Mouse (Mus musculus): ENCODE results near the gene Traf3ip1. TPM values are rescaled to one million over a fixed set of nuclear protein-coding genes. Genes with fewer than 3 reads are reported as not detected.
A peak's percentile ranks its signal among the peaks of the same experiment; 100 is the strongest.

The Traf3ip1 gene
- polyA plus RNA-seq (2015; fragmentation: Nextera tagmentation; extraction: Ambion mirVana), result 11.0 and 11.5 TPM in 2 replicates

GRCm38 (mm10) chr1:91494457-91495140 lies at the start of gene Traf3ip1:
TSS of gene Traf3ip1 (plus strand) at chr1:91494647.
- H3K4me1 ChIP-seq, result peaks cover 16% of the 10 kb centered on the region
- H3K36me3 ChIP-seq, result 0 out of 2 replicates have a peak, but pooled peaks cover 1% of the 10 kb centered on the region
- WGBS, result under 1% methylated on average over 79 of the region's 79 CpGs
- peak within 1 kb of the TSS; percentile 87 for H3K4me2 ChIP-seq
- peak within 1 kb of the TSS; percentile 75 for H3K4me3 ChIP-seq
- H3K9ac ChIP-seq, result peak within 1 kb of the TSS; percentile 65
- H3K27me3 ChIP-seq, result no peaks in the 10 kb centered on the region
- H3K27ac ChIP-seq, result no peak within 1 kb of the TSS
- peak; percentile 97 for ATAC-seq (ENCODE audit: borderline replicate concordance, extremely low read depth, low FRiP score, low TSS enrichment)
- H3K9me3 ChIP-seq, result no peaks in the 10 kb centered on the region

GRCm38 (mm10) chr1:91444841-91445830 lies 49.3 kb upstream of the Traf3ip1 start:
- H3K9me3 ChIP-seq, result peaks cover 6% of the 10 kb centered on the region; the same call in 1 of the 2 replicates
- H3K4me2 ChIP-seq, result no peak overlapping the region
- no peak overlapping the region for H3K4me3 ChIP-seq
- ATAC-seq (ENCODE audit: borderline replicate concordance, extremely low read depth, low FRiP score, low TSS enrichment), result no peak
- H3K27ac ChIP-seq, result peak overlapping the region; percentile 65; the same call in 1 of the 2 replicates
- H3K36me3 ChIP-seq, result peaks cover 55% of the 10 kb centered on the region
- no peaks in the 10 kb centered on the region for H3K27me3 ChIP-seq
- 86% methylated on average over 17 of the region's 17 CpGs for WGBS
- peaks cover 28% of the 10 kb centered on the region for H3K4me1 ChIP-seq
- no peak overlapping the region for H3K9ac ChIP-seq

- Histone ChIP-seq H3K9me3 (peaks cover 6% of the 10 kb centered on the region; the same call in 1 of the 2 replicates), H3K4me1 (peaks cover 31% of the 10 kb centered on the region), H3K4me2 (no peak overlapping the region), H3K27me3 (no peaks in the 10 kb centered on the region), H3K9ac (no peak overlapping the region), H3K27ac (peak overlapping the region; percentile 65), H3K4me3 (no peak overlapping the region), H3K36me3 (peaks cover 51% of the 10 kb centered on the region)
- 45% methylated on average over 8 of the region's 8 CpGs for WGBS
- peak; percentile 13; the same call in 1 of the 2 replicates for ATAC-seq (ENCODE audit: borderline replicate concordance, extremely low read depth, low FRiP score, low TSS enrichment)
Measured at GRCm38 (mm10) chr1:91446060-91446459, 48.4 kb upstream of the Traf3ip1 start.

GRCm38 (mm10) chr1:91446511-91446910 lies 47.9 kb upstream of the Traf3ip1 start:
- Histone ChIP-seq H3K4me3 (no peak overlapping the region), H3K36me3 (peaks cover 48% of the 10 kb centered on the region), H3K27ac (peak overlapping the region; percentile 65), H3K9ac (no peak overlapping the region), H3K4me1 (peaks cover 36% of the 10 kb centered on the region), H3K4me2 (no peak overlapping the region), H3K9me3 (peaks cover 6% of the 10 kb centered on the region; the same call in 1 of the 2 replicates), H3K27me3 (no peaks in the 10 kb centered on the region)
- 87% methylated on average over 4 of the region's 4 CpGs for WGBS
- no peak for ATAC-seq (ENCODE audit: borderline replicate concordance, extremely low read depth, low FRiP score, low TSS enrichment)

- 64% methylated on average over 10 of the region's 10 CpGs for WGBS
- Histone ChIP-seq H3K4me3 (no peak overlapping the region), H3K9ac (no peak overlapping the region), H3K27me3 (no peaks in the 10 kb centered on the region), H3K4me2 (no peak overlapping the region), H3K4me1 (peaks cover 40% of the 10 kb centered on the region), H3K9me3 (peaks cover 6% of the 10 kb centered on the region; the same call in 1 of the 2 replicates), H3K36me3 (peaks cover 36% of the 10 kb centered on the region), H3K27ac (peak overlapping the region; percentile 61)
- ATAC-seq (ENCODE audit: borderline replicate concordance, extremely low read depth, low FRiP score, low TSS enrichment), result peak; percentile 41; the same call in 1 of the 2 replicates
Measured at GRCm38 (mm10) chr1:91448688-91449087, 45.8 kb upstream of the Traf3ip1 start.

GRCm38 (mm10) chr1:91450851-91451250 lies 43.6 kb upstream of the Traf3ip1 start:
- no peaks in the 10 kb centered on the region for H3K27me3 ChIP-seq
- peaks cover 55% of the 10 kb centered on the region for H3K4me1 ChIP-seq
- H3K4me3 ChIP-seq, result no peak overlapping the region
- H3K27ac ChIP-seq, result no peak overlapping the region; the same call in 1 of the 2 replicates
- no peak for ATAC-seq (ENCODE audit: borderline replicate concordance, extremely low read depth, low FRiP score, low TSS enrichment)
- H3K9me3 ChIP-seq, result peaks cover 6% of the 10 kb centered on the region; the same call in 1 of the 2 replicates
- H3K36me3 ChIP-seq, result peaks cover 20% of the 10 kb centered on the region
- WGBS, result 62% methylated on average over 5 of the region's 5 CpGs
- H3K9ac ChIP-seq, result no peak overlapping the region
- H3K4me2 ChIP-seq, result no peak overlapping the region

- peaks cover 55% of the 10 kb centered on the region for H3K4me1 ChIP-seq
- WGBS, result 36% methylated on average over 5 of the region's 5 CpGs
- no peak for ATAC-seq (ENCODE audit: borderline replicate concordance, extremely low read depth, low FRiP score, low TSS enrichment)
- no peaks in the 10 kb centered on the region for H3K27me3 ChIP-seq
- H3K4me2 ChIP-seq, result no peak overlapping the region
- no peak overlapping the region for H3K9ac ChIP-seq
- peaks cover 6% of the 10 kb centered on the region; the same call in 1 of the 2 replicates for H3K9me3 ChIP-seq
- H3K27ac ChIP-seq, result no peak overlapping the region
- H3K4me3 ChIP-seq, result no peak overlapping the region
- peaks cover 20% of the 10 kb centered on the region for H3K36me3 ChIP-seq
Measured at GRCm38 (mm10) chr1:91451547-91452084, 42.8 kb upstream of the Traf3ip1 start.

- Histone ChIP-seq H3K4me1 (peaks cover 72% of the 10 kb centered on the region), H3K9me3 (no peaks in the 10 kb centered on the region), H3K27ac (peak overlapping the region; percentile 92), H3K27me3 (no peaks in the 10 kb centered on the region), H3K9ac (no peak overlapping the region), H3K4me2 (no peak overlapping the region), H3K36me3 (no peaks in the 10 kb centered on the region), H3K4me3 (no peak overlapping the region)
- 52% methylated on average over 9 of the region's 9 CpGs for WGBS
- no peak for ATAC-seq (ENCODE audit: borderline replicate concordance, extremely low read depth, low FRiP score, low TSS enrichment)
Measured at GRCm38 (mm10) chr1:91453932-91454331, 40.5 kb upstream of the Traf3ip1 start.

GRCm38 (mm10) chr1:91454366-91454765 lies 40.1 kb upstream of the Traf3ip1 start:
- no peaks in the 10 kb centered on the region for H3K9me3 ChIP-seq
- no peaks in the 10 kb centered on the region for H3K27me3 ChIP-seq
- H3K9ac ChIP-seq, result no peak overlapping the region
- no peak overlapping the region for H3K4me2 ChIP-seq
- 59% methylated on average over 3 of the region's 3 CpGs for WGBS
- ATAC-seq (ENCODE audit: borderline replicate concordance, extremely low read depth, low FRiP score, low TSS enrichment), result no peak
- no peaks in the 10 kb centered on the region for H3K36me3 ChIP-seq
- H3K27ac ChIP-seq, result peak overlapping the region; percentile 92
- H3K4me1 ChIP-seq, result peaks cover 69% of the 10 kb centered on the region
- no peak overlapping the region for H3K4me3 ChIP-seq

- Histone ChIP-seq H3K36me3 (no peaks in the 10 kb centered on the region), H3K9ac (no peak overlapping the region), H3K9me3 (no peaks in the 10 kb centered on the region), H3K4me1 (peaks cover 72% of the 10 kb centered on the region), H3K4me3 (no peak overlapping the region), H3K27ac (peak overlapping the region; percentile 92), H3K4me2 (no peak overlapping the region), H3K27me3 (no peaks in the 10 kb centered on the region)
- WGBS, result 76% methylated on average over 3 of the region's 3 CpGs
- no peak for ATAC-seq (ENCODE audit: borderline replicate concordance, extremely low read depth, low FRiP score, low TSS enrichment)
Measured at GRCm38 (mm10) chr1:91454927-91455326, 39.5 kb upstream of the Traf3ip1 start.

- no peaks in the 10 kb centered on the region for H3K9me3 ChIP-seq
- no peaks in the 10 kb centered on the region for H3K27me3 ChIP-seq
- H3K4me3 ChIP-seq, result peak overlapping the region; percentile 3
- H3K4me1 ChIP-seq, result peaks cover 75% of the 10 kb centered on the region
- H3K4me2 ChIP-seq, result peak overlapping the region; percentile 78
- H3K9ac ChIP-seq, result peak overlapping the region; percentile 17; the same call in 1 of the 2 replicates
- no peaks in the 10 kb centered on the region for H3K36me3 ChIP-seq
- 20% methylated on average over 7 of the region's 7 CpGs for WGBS
- no peak for ATAC-seq (ENCODE audit: borderline replicate concordance, extremely low read depth, low FRiP score, low TSS enrichment)
- peak overlapping the region; percentile 92 for H3K27ac ChIP-seq
Measured at GRCm38 (mm10) chr1:91455661-91456161, 38.7 kb upstream of the Traf3ip1 start.

Measured in lung, embryonic 15.5 days (tissue).